Mouse (Mus musculus) gastrocnemius, adult 8-10 months (tissue): Measurements from ENCODE around the gene Dhrs9. TPM values are rescaled to one million over a fixed set of nuclear protein-coding genes. Genes with fewer than 3 reads are reported as not detected.
A peak's percentile ranks its signal among the peaks of the same experiment; 100 is the strongest.

Experiments used
- DNase-seq, 2 experiments: peaks; one replicate each; pipeline ENCODE4 v3.0.0; 2022; ENCODE audit warnings: low spot score in 2 of 2
- total RNA-seq, 4 experiments: library from RNA; stranded (reverse); gene quantifications; 2 replicates each; pipeline ENCODE4 v1.2.4; 2022

The Dhrs9 gene
- total RNA-seq, 4 experiments from 2014 or later: not detected

DNA sequence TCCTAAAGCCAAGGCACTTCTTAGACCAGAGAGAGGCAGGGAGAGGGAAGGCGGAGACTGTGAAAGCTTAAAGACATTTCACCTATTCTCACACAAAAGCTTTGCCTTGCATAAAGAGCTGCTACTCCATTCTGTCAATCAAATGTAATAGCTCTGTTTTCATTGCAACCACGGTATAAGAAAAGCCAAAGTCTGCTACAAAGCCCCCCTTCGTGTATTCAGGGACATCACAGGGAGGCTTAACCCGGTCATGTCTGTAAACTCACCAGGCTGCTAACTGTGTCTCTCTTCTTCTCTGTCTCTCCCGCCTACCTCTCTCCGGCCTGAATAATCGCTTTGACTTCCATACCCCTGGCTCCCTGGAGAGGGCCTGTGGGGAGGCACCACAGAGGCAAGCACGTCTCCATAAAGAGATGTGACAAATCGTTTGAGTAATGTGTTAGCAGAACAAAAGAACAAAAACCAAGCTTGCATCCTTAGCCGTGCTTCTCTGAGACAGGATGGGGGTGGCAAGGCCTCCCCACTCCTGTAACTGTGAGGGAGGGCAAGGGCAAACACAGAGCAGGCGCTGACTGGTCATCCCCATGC lies 38.1 kb downstream of the Dhrs9 start:
- no peak for DNase-seq

- DNase-seq: no peak
These were observed 44.6 kb downstream of the Dhrs9 start for GRCm38 (mm10) chr2:69424829-69425228.

GRCm38 (mm10) chr2:69426081-69426480 lies 45.8 kb downstream of the Dhrs9 start:
- DNase-seq: no peak

DNA sequence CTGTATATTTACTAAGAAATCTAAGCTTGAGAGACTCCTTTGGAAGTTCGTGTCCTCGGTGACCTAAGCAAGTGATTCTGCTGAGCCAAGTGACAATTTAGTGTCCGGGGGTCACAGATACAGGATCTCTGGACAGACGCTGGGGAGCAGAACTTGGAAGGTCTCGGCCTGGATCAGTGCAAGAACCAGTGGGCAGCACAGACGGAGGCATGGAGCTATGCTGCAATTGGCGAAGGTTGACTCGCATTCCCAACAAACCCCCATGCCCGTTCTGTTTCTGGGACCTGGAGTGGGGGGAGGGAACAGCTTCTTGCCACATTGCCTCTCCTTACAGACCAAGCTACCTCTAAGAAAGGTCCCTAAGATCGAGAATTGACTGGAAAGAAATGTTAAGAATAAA lies 46.9 kb downstream of the Dhrs9 start:
- no peak for DNase-seq

- peak; percentile 9 to 17 for DNase-seq
These were observed 47.9 kb downstream of the Dhrs9 start for GRCm38 (mm10) chr2:69428116-69428515.

- no peak for DNase-seq
These were observed 61.4 kb downstream of the Dhrs9 start for GRCm38 (mm10) chr2:69441656-69442055.

- no peak for DNase-seq
These were observed 65.7 kb downstream of the Dhrs9 start for GRCm38 (mm10) chr2:69445896-69446472.

- DNase-seq: no peak
These were observed 68.3 kb downstream of the Dhrs9 start for GRCm38 (mm10) chr2:69448581-69448980.

GRCm38 (mm10) chr2:69451128-69451527 lies 70.9 kb downstream of the Dhrs9 start:
- no peak for DNase-seq

Other genes starting within 250 kb of the Dhrs9 start
- gene Nostrin, start 244.6 kb upstream of the Dhrs9 start, total RNA-seq: 1 to 10 TPM; 1.9 to 3.2 (median 2.4) TPM
- under 1 TPM in 3 of 4 experiments, not detected in 1; 0.17 to 0.51 (median 0.31) TPM for gene Spc25, start 174.3 kb upstream of the Dhrs9 start, total RNA-seq
- gene G6pc2, start 169.4 kb upstream of the Dhrs9 start, total RNA-seq: not detected
- gene Abcb11, start 37.8 kb upstream of the Dhrs9 start, total RNA-seq: under 1 TPM in 1 of 4 experiments, not detected in 3; 0.19 TPM
- gene Lrp2, start 205.6 kb downstream of the Dhrs9 start, total RNA-seq: not detected